Mouse (Mus musculus) hindbrain, postnatal 0 days (tissue): ENCODE data around the gene Fam192a. TPM values are rescaled to one million over a fixed set of nuclear protein-coding genes. Genes with fewer than 3 reads are reported as not detected.

ENCODE experiments used
- ATAC-seq: fragments of 200-750 bp; cut with Nextera tagmentation; 2 replicates; pipeline ENCODE4 v1.8.0; 2017; ENCODE audit warnings: mild to moderate bottlenecking, moderate TSS enrichment, moderate library complexity
- DNase-seq: peaks from one replicate; pipeline ENCODE4 v3.0.0-alpha.2; 2015; ENCODE audit warnings: low spot score
- H3K27ac ChIP-seq: fragments of 300-500 bp; sonication (generic); 2 replicates; pipeline ENCODE4 v1.5.1; 2014; ENCODE audit warnings: mild to moderate bottlenecking
- H3K27me3 ChIP-seq: fragments of 300-500 bp; sonication (generic); 2 replicates; pipeline ENCODE4 v1.6.1; 2014; ENCODE audit warnings: low read length, mixed read lengths; ENCODE audit not compliant: insufficient read depth
- H3K36me3 ChIP-seq: fragments of 300-500 bp; sonication (generic); 2 replicates; pipeline ENCODE4 v1.6.1; 2014; ENCODE audit warnings: low read length, mixed read lengths; ENCODE audit not compliant: insufficient read depth
- H3K4me1 ChIP-seq: fragments of 300-500 bp; sonication (generic); 2 replicates; pipeline ENCODE4 v1.6.1; 2014; ENCODE audit warnings: antibody characterized with exemption, low read length, mixed read lengths; ENCODE audit not compliant: insufficient read depth
- H3K4me2 ChIP-seq: fragments of 300-500 bp; sonication (generic); 2 replicates; pipeline ENCODE4 v1.6.1; 2014; ENCODE audit warnings: low read depth, mild to moderate bottlenecking, low read length, moderate library complexity, mixed read lengths
- H3K4me3 ChIP-seq: fragments of 300-500 bp; sonication (generic); 2 replicates; pipeline ENCODE4 v1.5.1; 2014; ENCODE audit warnings: low read length
- H3K9ac ChIP-seq: fragments of 300-500 bp; sonication (generic); replicated peaks from 2 replicates; pipeline ENCODE4 v1.6.1; 2014; ENCODE audit warnings: mild to moderate bottlenecking, low read length, moderate library complexity, mixed read lengths
- H3K9me3 ChIP-seq: fragments of 300-500 bp; sonication (generic); 2 replicates; pipeline ENCODE4 v1.6.1; 2016; ENCODE audit warnings: low read length, mixed read lengths
- CTCF ChIP-seq: IDR thresholded peaks from 2 replicates; pipeline ENCODE4 v1.5.1; 2016; ENCODE audit warnings: antibody characterized with exemption, control low read depth, low read depth
- WGBS: fragments of 180-500 bp; shearing (Covaris S2); extraction: QIAGEN DNeasy Blood & Tissue Kit; methylation state at CpG from one replicate; pipeline ENCODE4 v1.1.7; 2014; 5-methylcytosine and 5-hydroxymethylcytosine counted together
- polyA plus RNA-seq: library from polyadenylated mRNA; unstranded; fragments of >200 nt; fragmentation: Nextera tagmentation; extraction: Ambion mirVana; gene quantifications from 2 replicates; pipeline ENCODE4 v1.2.1, GENCODE M21; 2015
- total RNA-seq: library from RNA; depleted of rRNA; stranded (reverse); fragments of >200 nt; gene quantifications from 2 replicates; pipeline ENCODE4 v1.2.3, GENCODE M21; 2014

Fam192a gene
- total and polyA plus RNA-seq, 2 experiments from 2014 or later = 24.4 to 64.6 TPM

- H3K9me3 ChIP-seq = no peaks in the 10 kb centered on the region
- peak overlapping the region; percentile 29; the same call in 1 of the 2 replicates for H3K27ac ChIP-seq
- H3K9ac ChIP-seq = no peak overlapping the region
- no peaks in the 10 kb centered on the region for H3K27me3 ChIP-seq
- DNase-seq = no peak
- no peaks in the 10 kb centered on the region for H3K36me3 ChIP-seq
- 30% methylated on average over 5 of the region's 5 CpGs for WGBS
- H3K4me2 ChIP-seq = no peak overlapping the region
- H3K4me3 ChIP-seq = no peak overlapping the region
- TF ChIP-seq CTCF = no peak
- H3K4me1 ChIP-seq = peaks cover 17% of the 10 kb centered on the region
- no peak for ATAC-seq
Observed at GRCm38 (mm10) chr8:94549482-94549881, 52.3 kb downstream of the Fam192a start.

- TF ChIP-seq CTCF = no peak
- H3K9ac ChIP-seq = no peak overlapping the region
- no peaks in the 10 kb centered on the region for H3K27me3 ChIP-seq
- 42% methylated on average over 5 of the region's 5 CpGs for WGBS
- no peaks in the 10 kb centered on the region for H3K36me3 ChIP-seq
- H3K4me1 ChIP-seq = peaks cover 17% of the 10 kb centered on the region
- ATAC-seq = no peak
- no peak overlapping the region for H3K4me2 ChIP-seq
- H3K9me3 ChIP-seq = no peaks in the 10 kb centered on the region
- no peak for DNase-seq
- H3K4me3 ChIP-seq = no peak overlapping the region
- peak overlapping the region; percentile 29; the same call in 1 of the 2 replicates for H3K27ac ChIP-seq
Observed at GRCm38 (mm10) chr8:94549041-94549440, 52.8 kb downstream of the Fam192a start.

GRCm38 (mm10) chr8:94543981-94544380 lies 57.8 kb downstream of the Fam192a start:
- DNase-seq (no peak), ATAC-seq (no peak)
- Histone ChIP-seq H3K4me3 (no peak overlapping the region), H3K9ac (no peak overlapping the region), H3K36me3 (no peaks in the 10 kb centered on the region), H3K27me3 (no peaks in the 10 kb centered on the region), H3K4me1 (peaks cover 7% of the 10 kb centered on the region; the same call in 1 of the 2 replicates), H3K27ac (no peak overlapping the region), H3K9me3 (no peaks in the 10 kb centered on the region), H3K4me2 (no peak overlapping the region)
- 77% methylated on average over 8 of the region's 8 CpGs for WGBS
- TF ChIP-seq CTCF = no peak

GRCm38 (mm10) chr8:94540889-94541795 lies 60.7 kb downstream of the Fam192a start:
- Histone ChIP-seq H3K27me3 (no peaks in the 10 kb centered on the region), H3K27ac (no peak overlapping the region), H3K4me3 (no peak overlapping the region), H3K36me3 (no peaks in the 10 kb centered on the region), H3K4me2 (no peak overlapping the region), H3K4me1 (peaks cover 16% of the 10 kb centered on the region), H3K9me3 (no peaks in the 10 kb centered on the region), H3K9ac (no peak overlapping the region)
- TF ChIP-seq CTCF = no peak
- DNase-seq = no peak
- 68% methylated on average over 15 of the region's 18 CpGs for WGBS
- ATAC-seq = no peak

GRCm38 (mm10) chr8:94540025-94540424 lies 61.8 kb downstream of the Fam192a start:
- no peak for ATAC-seq
- H3K4me3 ChIP-seq = no peak overlapping the region
- no peak for TF ChIP-seq CTCF
- no peaks in the 10 kb centered on the region for H3K36me3 ChIP-seq
- H3K9me3 ChIP-seq = no peaks in the 10 kb centered on the region
- no peak for DNase-seq
- WGBS = 85% methylated on average over 2 of the region's 2 CpGs
- H3K9ac ChIP-seq = no peak overlapping the region
- H3K4me2 ChIP-seq = no peak overlapping the region
- H3K4me1 ChIP-seq = peaks cover 20% of the 10 kb centered on the region
- H3K27me3 ChIP-seq = no peaks in the 10 kb centered on the region
- H3K27ac ChIP-seq = no peak overlapping the region

- Histone ChIP-seq H3K27ac (peak overlapping the region; percentile 20; the same call in 1 of the 2 replicates), H3K4me1 (peaks cover 27% of the 10 kb centered on the region), H3K27me3 (no peaks in the 10 kb centered on the region), H3K4me3 (no peak overlapping the region), H3K4me2 (no peak overlapping the region), H3K9ac (no peak overlapping the region), H3K9me3 (no peaks in the 10 kb centered on the region), H3K36me3 (no peaks in the 10 kb centered on the region)
- ATAC-seq (peak; percentile 22; the same call in 1 of the 2 replicates), DNase-seq (peak; percentile 50)
- TF ChIP-seq CTCF = no peak
- WGBS = 43% methylated on average over 2 of the region's 2 CpGs
Observed at GRCm38 (mm10) chr8:94537456-94537855, 64.3 kb downstream of the Fam192a start.

GRCm38 (mm10) chr8:94535631-94536030 lies 66.2 kb downstream of the Fam192a start:
- WGBS = 46% methylated on average over 7 of the region's 7 CpGs
- Histone ChIP-seq H3K4me2 (0 out of 2 replicates have a peak overlapping the region, but pooled peaks have one; percentile 21), H3K4me1 (peaks cover 27% of the 10 kb centered on the region)

More at GRCm38 (mm10) chr8:94535631-94536030, 66.2 kb downstream of the Fam192a start:
- H3K27me3 ChIP-seq = no peaks in the 10 kb centered on the region
- no peak overlapping the region for H3K4me3 ChIP-seq
- H3K9ac ChIP-seq = peak overlapping the region; percentile 24; the same call in 1 of the 2 replicates
- DNase-seq = no peak
- no peaks in the 10 kb centered on the region for H3K36me3 ChIP-seq
- no peak overlapping the region for H3K27ac ChIP-seq
- H3K9me3 ChIP-seq = no peaks in the 10 kb centered on the region
- ATAC-seq = no peak
- TF ChIP-seq CTCF = no peak
